Mouse (Mus musculus): ENCODE results near the gene Tbcb. TPM values are rescaled to one million over a fixed set of nuclear protein-coding genes. Genes with fewer than 3 reads are reported as not detected.
"Not testable (repeated sequence)": the region's sequence is repeated elsewhere in the genome, so short reads cannot be mapped to it uniquely, and the experiment has no call there.

The Tbcb gene
- polyA plus RNA-seq, 1 experiment from 2014 or later: 142 TPM

DNA sequence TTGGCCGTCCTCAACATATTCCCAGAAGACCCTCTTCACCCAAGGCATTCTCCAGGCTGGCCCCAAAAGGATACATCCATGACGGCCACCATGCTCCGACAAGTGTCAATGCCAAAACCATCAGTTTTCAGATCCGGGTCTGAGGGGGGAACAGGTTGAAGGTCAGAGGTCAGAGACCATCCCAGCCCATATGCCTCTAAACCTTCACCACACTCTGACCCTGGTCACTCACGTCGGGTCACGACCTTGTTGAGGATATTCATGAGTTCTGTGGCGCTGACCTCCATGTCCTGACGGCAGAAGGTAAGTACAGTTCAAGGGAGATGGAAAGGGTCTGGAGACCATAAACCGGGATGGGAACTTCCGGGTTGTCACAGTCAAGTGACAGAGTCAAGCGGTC, 40.0 kb downstream of the Tbcb start:
- Histone ChIP-seq H3K4me3 (ENCODE audit: low read length) (no peak overlapping the region), H3K9me3 (ENCODE audit: control insufficient read depth, low read length) (no peaks in the 10 kb centered on the region), H3K27me3 (replicated peaks; ENCODE audit: control insufficient read depth, insufficient read depth, low read length) (no peaks in the 10 kb centered on the region), H3K9ac (ENCODE audit: low read depth, low read length) (no peak overlapping the region), H3K36me3 (ENCODE audit: control insufficient read depth, insufficient read depth, low read length) (peaks cover 14% of the 10 kb centered on the region), H3K4me2 (ENCODE audit: low read depth, low read length) (no peak overlapping the region), H3K4me1 (ENCODE audit: control insufficient read depth, insufficient read depth, low read length) (peaks cover 16% of the 10 kb centered on the region), H3K27ac (ENCODE audit: low read length) (no peak overlapping the region)
- ATAC-seq: no peak
- WGBS: 84% methylated on average over 12 of the region's 12 CpGs

DNA sequence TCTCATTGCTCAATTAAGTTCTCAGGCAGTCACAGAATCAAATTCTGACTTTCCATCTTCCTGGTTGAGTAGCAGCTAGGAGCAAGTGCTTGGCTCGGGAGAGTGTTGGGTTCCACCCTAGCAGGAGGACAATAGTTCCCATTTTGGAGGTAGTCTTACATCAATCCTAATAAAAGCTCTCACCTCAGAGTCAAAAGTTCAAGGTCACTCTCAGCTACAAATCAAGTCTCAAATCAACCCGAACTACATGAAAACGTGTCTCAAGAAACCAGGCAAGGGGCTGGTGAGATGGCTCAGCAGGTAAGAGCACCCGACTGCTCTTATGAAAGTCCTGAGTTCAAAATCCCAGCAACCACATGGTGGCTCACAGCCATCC, 43.0 kb downstream of the Tbcb start:
- Histone ChIP-seq H3K36me3 (ENCODE audit: control insufficient read depth, insufficient read depth, low read length) (peaks cover 14% of the 10 kb centered on the region), H3K27ac (ENCODE audit: low read length) (no peak overlapping the region), H3K4me2 (ENCODE audit: low read depth, low read length) (no peak overlapping the region), H3K9ac (ENCODE audit: low read depth, low read length) (no peak overlapping the region), H3K27me3 (replicated peaks; ENCODE audit: control insufficient read depth, insufficient read depth, low read length) (no peaks in the 10 kb centered on the region), H3K4me3 (ENCODE audit: low read length) (no peak overlapping the region), H3K4me1 (ENCODE audit: control insufficient read depth, insufficient read depth, low read length) (peaks cover 14% of the 10 kb centered on the region), H3K9me3 (ENCODE audit: control insufficient read depth, low read length) (no peaks in the 10 kb centered on the region)
- 80% methylated on average over 4 of the region's 4 CpGs for WGBS
- ATAC-seq: no peak

DNA sequence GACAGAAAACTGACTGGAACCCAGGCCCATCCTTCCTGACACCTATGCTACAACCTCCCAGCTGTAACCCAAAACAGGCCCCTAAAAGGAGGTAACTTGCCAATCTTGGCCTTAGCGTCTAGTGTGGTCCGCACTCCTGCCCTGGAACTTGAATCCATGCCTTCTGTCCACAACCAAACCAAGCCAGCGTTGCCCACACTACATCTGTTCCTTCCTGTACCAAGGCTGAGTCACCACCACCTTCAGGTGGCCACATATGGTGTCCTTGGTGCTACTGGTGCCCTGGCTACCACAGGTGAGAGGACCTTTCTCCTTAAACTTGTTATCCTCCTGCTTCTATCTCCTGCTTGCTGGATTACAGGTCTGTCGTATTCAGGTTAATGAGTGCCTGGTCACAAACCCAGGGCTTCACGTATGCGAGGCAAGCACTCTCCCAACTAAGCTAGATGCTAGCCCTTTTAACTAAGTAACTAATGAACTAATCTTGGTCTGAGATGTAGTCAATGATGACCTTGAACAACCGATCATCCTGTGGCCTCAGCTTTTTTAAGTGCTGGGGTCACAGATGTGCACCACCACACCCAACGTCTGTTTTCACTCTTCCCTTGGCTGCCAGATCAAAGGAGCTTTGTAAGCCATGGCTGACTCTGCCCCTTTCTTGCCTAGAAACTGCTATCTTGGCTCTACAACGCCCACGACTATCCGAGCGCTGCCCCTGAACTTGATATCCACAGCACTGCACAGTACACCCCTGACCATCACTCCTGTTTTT, 43.5 kb downstream of the Tbcb start:
- no peaks in the 10 kb centered on the region for H3K9me3 ChIP-seq (ENCODE audit: control insufficient read depth, low read length)
- WGBS: 79% methylated on average over 12 of the region's 12 CpGs

DNA sequence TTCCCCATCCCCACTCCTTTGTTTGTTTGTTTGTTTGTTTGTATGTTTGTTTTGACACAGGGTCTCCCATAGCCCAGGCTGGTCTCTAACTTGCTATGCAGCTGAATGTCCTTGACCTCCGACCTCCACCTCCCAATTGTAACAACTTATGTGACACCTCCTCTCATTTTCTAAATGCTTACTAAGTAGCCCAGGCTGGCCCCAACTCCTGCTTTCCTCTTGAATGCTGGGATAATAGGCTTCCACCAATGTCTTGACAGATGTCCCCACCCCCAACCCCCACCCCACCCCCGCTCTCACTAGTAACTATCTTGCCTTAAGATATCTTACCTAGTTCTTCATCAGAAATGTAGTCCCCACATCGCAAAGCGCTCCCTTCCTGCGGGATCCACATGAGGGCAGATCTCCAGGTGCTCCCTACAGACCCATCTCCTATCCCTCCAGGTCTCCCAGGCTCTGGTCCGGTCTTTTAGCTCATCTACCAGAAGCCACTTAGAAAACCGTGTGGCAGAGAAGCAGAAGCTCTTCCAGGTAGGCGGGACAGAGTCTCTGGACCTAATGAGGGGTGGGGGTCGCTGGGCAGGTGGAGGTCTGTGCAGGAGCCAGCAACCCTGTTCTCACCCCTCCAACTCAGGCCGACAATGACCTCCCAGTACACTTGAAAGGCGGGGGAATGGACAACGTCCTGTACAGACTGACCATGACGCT, 47.3 kb downstream of the Tbcb start:
- Histone ChIP-seq H3K9me3 (ENCODE audit: control insufficient read depth, low read length) (no peaks in the 10 kb centered on the region), H3K9ac (ENCODE audit: low read depth, low read length) (peak overlapping the region; percentile 49), H3K27ac (ENCODE audit: low read length) (peak overlapping the region; percentile 75), H3K4me2 (ENCODE audit: low read depth, low read length) (peak overlapping the region; percentile 60; the same call in 1 of the 2 replicates), H3K4me3 (ENCODE audit: low read length) (0 out of 2 replicates have a peak overlapping the region, but pooled peaks have one; percentile 39), H3K27me3 (replicated peaks; ENCODE audit: control insufficient read depth, insufficient read depth, low read length) (no peaks in the 10 kb centered on the region), H3K4me1 (ENCODE audit: control insufficient read depth, insufficient read depth, low read length) (peaks cover 6% of the 10 kb centered on the region), H3K36me3 (ENCODE audit: control insufficient read depth, insufficient read depth, low read length) (peaks cover 6% of the 10 kb centered on the region)
- WGBS: 71% methylated on average over 13 of the region's 13 CpGs
- no peak for ATAC-seq

More for the DNA sequence above, 43.5 kb downstream of the Tbcb start:
- ATAC-seq: no peak
- Histone ChIP-seq H3K36me3 (ENCODE audit: control insufficient read depth, insufficient read depth, low read length) (peaks cover 14% of the 10 kb centered on the region), H3K4me2 (ENCODE audit: low read depth, low read length) (no peak overlapping the region), H3K4me3 (ENCODE audit: low read length) (no peak overlapping the region), H3K9ac (ENCODE audit: low read depth, low read length) (no peak overlapping the region), H3K27me3 (replicated peaks; ENCODE audit: control insufficient read depth, insufficient read depth, low read length) (no peaks in the 10 kb centered on the region), H3K27ac (ENCODE audit: low read length) (no peak overlapping the region), H3K4me1 (ENCODE audit: control insufficient read depth, insufficient read depth, low read length) (peaks cover 15% of the 10 kb centered on the region)

DNA sequence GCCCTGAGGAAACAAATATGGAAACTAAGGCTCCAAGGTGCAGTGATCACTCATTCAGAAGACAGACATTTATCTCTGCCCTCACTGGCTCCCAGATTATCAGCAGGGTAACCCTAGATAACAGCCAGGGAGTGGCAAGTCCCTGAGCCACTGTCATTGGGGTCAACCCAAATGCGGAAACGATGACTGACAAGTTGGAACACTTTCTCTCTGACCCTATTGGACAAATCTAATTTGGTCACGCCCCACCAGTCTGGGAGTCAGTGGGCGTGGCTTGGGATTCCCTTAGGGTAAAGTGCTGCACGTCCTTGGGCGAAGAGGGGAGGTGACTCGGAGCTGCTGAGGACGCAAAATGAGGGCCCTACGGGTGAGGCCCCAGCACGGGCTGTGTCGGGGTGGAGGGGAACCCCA, 48.2 kb downstream of the Tbcb start, which contains the start of gene Cox7a1:
TSS of gene Cox7a1 (plus strand) at position 266 of the 411 bp plus-strand sequence.
- H3K4me3 ChIP-seq (ENCODE audit: low read length): peak within 1 kb of the TSS; percentile 39
- 2% methylated on average over 11 of the region's 11 CpGs for WGBS
- H3K27ac ChIP-seq (ENCODE audit: low read length): peak within 1 kb of the TSS; percentile 75
- H3K9me3 ChIP-seq (ENCODE audit: control insufficient read depth, low read length): no peaks in the 10 kb centered on the region
- peak within 1 kb of the TSS; percentile 49 for H3K9ac ChIP-seq (ENCODE audit: low read depth, low read length)
- no peaks in the 10 kb centered on the region for H3K27me3 ChIP-seq (replicated peaks; ENCODE audit: control insufficient read depth, insufficient read depth, low read length)
- peak within 1 kb of the TSS; percentile 60 for H3K4me2 ChIP-seq (ENCODE audit: low read depth, low read length)
- H3K36me3 ChIP-seq (ENCODE audit: control insufficient read depth, insufficient read depth, low read length): peaks cover 3% of the 10 kb centered on the region
- peak; percentile 92 for ATAC-seq
- peaks cover 6% of the 10 kb centered on the region for H3K4me1 ChIP-seq (ENCODE audit: control insufficient read depth, insufficient read depth, low read length)

DNA sequence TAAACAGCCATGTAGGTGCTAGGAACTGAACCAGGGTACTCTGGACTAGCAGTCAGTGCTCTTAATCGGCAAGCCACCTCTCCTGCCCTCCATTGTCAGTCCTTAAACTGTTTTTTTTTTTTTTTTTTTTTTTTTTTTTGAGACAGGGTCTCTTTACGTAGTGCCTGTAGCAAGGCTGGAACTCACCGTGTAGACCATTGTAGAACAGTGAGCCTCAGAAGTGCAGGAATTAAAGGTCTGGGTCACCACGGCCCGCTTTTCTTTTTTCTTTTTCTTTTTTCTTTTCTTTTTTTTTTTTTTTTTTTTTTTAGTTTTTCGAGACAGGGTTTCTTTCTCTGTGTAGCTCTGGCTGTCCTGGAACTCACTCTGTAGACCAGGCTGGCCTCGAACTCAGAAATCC, 48.9 kb downstream of the Tbcb start:
- H3K36me3 ChIP-seq (ENCODE audit: control insufficient read depth, insufficient read depth, low read length); H3K9me3 ChIP-seq (ENCODE audit: control insufficient read depth, low read length); H3K27me3 ChIP-seq (replicated peaks; ENCODE audit: control insufficient read depth, insufficient read depth, low read length); H3K9ac ChIP-seq (ENCODE audit: low read depth, low read length); H3K4me3 ChIP-seq (ENCODE audit: low read length); H3K4me1 ChIP-seq (ENCODE audit: control insufficient read depth, insufficient read depth, low read length); H3K27ac ChIP-seq (ENCODE audit: low read length); ATAC-seq; H3K4me2 ChIP-seq (ENCODE audit: low read depth, low read length): not testable (repeated sequence)
- 74% methylated on average over 6 of the region's 7 CpGs for WGBS

DNA sequence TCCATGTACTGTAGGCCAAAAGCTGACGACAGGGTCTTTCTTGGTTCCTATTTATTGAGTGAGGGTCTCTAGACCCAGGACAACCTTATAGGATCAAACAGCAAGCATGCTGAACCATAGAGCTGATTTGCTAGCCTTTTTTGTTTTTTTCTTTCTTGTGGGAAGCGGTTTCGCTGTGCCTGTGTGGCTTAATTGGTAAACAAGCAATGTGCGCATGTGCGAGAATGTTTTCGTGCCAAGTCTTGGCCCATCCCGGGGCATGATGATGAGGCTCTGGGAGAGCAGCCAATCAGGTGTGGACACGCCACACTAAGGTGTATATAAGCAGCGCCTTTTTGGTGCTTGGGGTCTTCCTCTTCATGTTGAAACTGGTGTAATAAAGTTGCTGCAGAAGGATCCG, 50.1 kb downstream of the Tbcb start:
- not testable (repeated sequence) for H3K27ac ChIP-seq (ENCODE audit: low read length); H3K36me3 ChIP-seq (ENCODE audit: control insufficient read depth, insufficient read depth, low read length); H3K9ac ChIP-seq (ENCODE audit: low read depth, low read length); H3K4me1 ChIP-seq (ENCODE audit: control insufficient read depth, insufficient read depth, low read length); H3K4me2 ChIP-seq (ENCODE audit: low read depth, low read length); H3K4me3 ChIP-seq (ENCODE audit: low read length); ATAC-seq; H3K9me3 ChIP-seq (ENCODE audit: control insufficient read depth, low read length); H3K27me3 ChIP-seq (replicated peaks; ENCODE audit: control insufficient read depth, insufficient read depth, low read length)
- 95% methylated on average over 10 of the region's 10 CpGs for WGBS

DNA sequence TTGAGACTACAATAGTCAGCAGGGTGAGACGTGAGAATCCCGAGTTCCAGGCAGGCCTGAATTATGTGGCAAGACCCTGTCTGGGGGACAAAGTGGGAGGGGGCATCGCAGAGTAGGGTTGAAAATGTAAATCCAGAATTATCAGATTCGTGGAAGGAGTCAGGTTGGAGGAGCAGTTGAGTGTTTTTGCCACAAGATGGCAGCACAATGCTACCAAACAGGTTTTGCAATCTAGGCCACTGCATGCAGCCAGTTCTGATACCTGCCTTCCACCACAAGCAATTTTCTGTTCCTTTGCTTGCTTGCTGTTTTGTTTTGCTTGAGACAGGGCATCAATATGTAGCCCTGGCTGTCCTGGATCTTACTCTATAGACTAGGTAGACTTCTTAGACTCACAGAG, 50.8 kb downstream of the Tbcb start:
- Histone ChIP-seq H3K9ac (ENCODE audit: low read depth, low read length) (no peak overlapping the region), H3K9me3 (ENCODE audit: control insufficient read depth, low read length) (no peaks in the 10 kb centered on the region), H3K27me3 (replicated peaks; ENCODE audit: control insufficient read depth, insufficient read depth, low read length) (no peaks in the 10 kb centered on the region), H3K4me1 (ENCODE audit: control insufficient read depth, insufficient read depth, low read length) (peaks cover 6% of the 10 kb centered on the region), H3K4me3 (ENCODE audit: low read length) (no peak overlapping the region), H3K36me3 (ENCODE audit: control insufficient read depth, insufficient read depth, low read length) (peaks cover 5% of the 10 kb centered on the region; the same call in 1 of the 2 replicates), H3K27ac (ENCODE audit: low read length) (no peak overlapping the region), H3K4me2 (ENCODE audit: low read depth, low read length) (no peak overlapping the region)
- WGBS: 4% methylated on average over 4 of the region's 4 CpGs
- no peak for ATAC-seq

DNA sequence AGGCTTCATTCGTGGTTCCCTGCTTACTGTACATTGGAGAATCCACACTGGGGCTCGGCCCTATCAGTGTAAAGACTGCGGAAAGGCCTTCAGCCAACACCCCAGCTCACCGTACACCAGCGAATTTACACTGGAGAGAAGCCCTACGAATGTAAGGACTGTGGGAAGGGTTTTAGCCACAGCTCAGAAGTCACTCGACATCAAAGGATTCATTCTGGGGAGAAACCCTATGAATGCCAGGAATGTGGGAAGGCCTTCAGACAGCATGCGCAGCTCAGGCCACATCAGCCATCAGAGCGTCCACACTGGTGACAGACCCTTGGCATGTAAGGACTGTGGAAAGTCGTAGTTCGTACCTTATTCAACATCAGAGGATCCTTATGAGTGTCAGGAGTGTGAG, 53.8 kb downstream of the Tbcb start:
- Histone ChIP-seq H3K27me3 (replicated peaks; ENCODE audit: control insufficient read depth, insufficient read depth, low read length) (no peaks in the 10 kb centered on the region), H3K36me3 (ENCODE audit: control insufficient read depth, insufficient read depth, low read length) (peaks cover 5% of the 10 kb centered on the region; the same call in 1 of the 2 replicates), H3K9me3 (ENCODE audit: control insufficient read depth, low read length) (no peaks in the 10 kb centered on the region), H3K27ac (ENCODE audit: low read length) (no peak overlapping the region), H3K4me3 (ENCODE audit: low read length) (no peak overlapping the region), H3K9ac (ENCODE audit: low read depth, low read length) (no peak overlapping the region), H3K4me2 (ENCODE audit: low read depth, low read length) (no peak overlapping the region), H3K4me1 (ENCODE audit: control insufficient read depth, insufficient read depth, low read length) (no peaks in the 10 kb centered on the region)
- no peak for ATAC-seq
- 81% methylated on average over 11 of the region's 11 CpGs for WGBS

All from intestine, embryonic 16.5 days (tissue).